Mouse (Mus musculus) macrophage (primary cell): ENCODE data around the gene Gltp. TPM values are rescaled to one million over a fixed set of nuclear protein-coding genes. Genes with fewer than 3 reads are reported as not detected.

ENCODE experiments used
- H3K27ac ChIP-seq: fragments of 350-480 bp; formaldehyde crosslinking; 2 replicates; pipeline ENCODE4 v1.9.0; 2021
- H3K36me3 ChIP-seq: fragments of 350-480 bp; formaldehyde crosslinking; 2 replicates; pipeline ENCODE4 v1.9.0; 2021; ENCODE audit errors: inconsistent target
- H3K4me3 ChIP-seq: fragments of 350-480 bp; formaldehyde crosslinking; 2 replicates; pipeline ENCODE4 v1.9.0; 2021; ENCODE audit errors: inconsistent target
- H3K79me2 ChIP-seq: fragments of 350-480 bp; formaldehyde crosslinking; 2 replicates; pipeline ENCODE4 v1.9.0; 2021; ENCODE audit errors: inconsistent target
- WGBS: methylation state at CpG from one replicate; pipeline ENCODE4 v1.1.7; 2026; ENCODE audit warnings: inconsistent platforms; ENCODE audit not compliant: missing documents; 5-methylcytosine and 5-hydroxymethylcytosine counted together
- polyA plus RNA-seq: library from polyadenylated mRNA; stranded (reverse); fragments of 250-400 nt; gene quantifications from 3 replicates; pipeline ENCODE4 v1.2.4, GENCODE M21; 2018; ENCODE audit warnings: inconsistent platforms
- total RNA-seq, 78 experiments: library from RNA; depleted of rRNA; stranded (reverse); fragments of 250-400 nt; gene quantifications; 1 replicate in 9 of 78; 2 replicates in 24 of 78; 3 replicates in 43 of 78; 4 replicates in 2 of 78; pipeline ENCODE4 v1.2.4; 2018; ENCODE audit warnings: inconsistent platforms in 56 of 78

The Gltp gene
- 10 to 100 TPM in 22 of 26 experiments, 1 to 10 TPM in 4; 6.8 to 33.1 (median 21.6) TPM for total RNA-seq (2018; cell fraction: chromatin; rRNA removed)
- 100 to 1,000 TPM; 176 to 408 (median 256) TPM for total RNA-seq (2018; cell fraction: cytosol; rRNA removed)
- 100 to 1,000 TPM in 1 of 26 experiments, 10 to 100 TPM in 25; 26.3 to 110 (median 56.0) TPM for total RNA-seq (2018; cell fraction: nucleus; rRNA removed)
- 289 to 530 TPM (median 368 TPM) in 3 replicates for polyA plus RNA-seq

DNA sequence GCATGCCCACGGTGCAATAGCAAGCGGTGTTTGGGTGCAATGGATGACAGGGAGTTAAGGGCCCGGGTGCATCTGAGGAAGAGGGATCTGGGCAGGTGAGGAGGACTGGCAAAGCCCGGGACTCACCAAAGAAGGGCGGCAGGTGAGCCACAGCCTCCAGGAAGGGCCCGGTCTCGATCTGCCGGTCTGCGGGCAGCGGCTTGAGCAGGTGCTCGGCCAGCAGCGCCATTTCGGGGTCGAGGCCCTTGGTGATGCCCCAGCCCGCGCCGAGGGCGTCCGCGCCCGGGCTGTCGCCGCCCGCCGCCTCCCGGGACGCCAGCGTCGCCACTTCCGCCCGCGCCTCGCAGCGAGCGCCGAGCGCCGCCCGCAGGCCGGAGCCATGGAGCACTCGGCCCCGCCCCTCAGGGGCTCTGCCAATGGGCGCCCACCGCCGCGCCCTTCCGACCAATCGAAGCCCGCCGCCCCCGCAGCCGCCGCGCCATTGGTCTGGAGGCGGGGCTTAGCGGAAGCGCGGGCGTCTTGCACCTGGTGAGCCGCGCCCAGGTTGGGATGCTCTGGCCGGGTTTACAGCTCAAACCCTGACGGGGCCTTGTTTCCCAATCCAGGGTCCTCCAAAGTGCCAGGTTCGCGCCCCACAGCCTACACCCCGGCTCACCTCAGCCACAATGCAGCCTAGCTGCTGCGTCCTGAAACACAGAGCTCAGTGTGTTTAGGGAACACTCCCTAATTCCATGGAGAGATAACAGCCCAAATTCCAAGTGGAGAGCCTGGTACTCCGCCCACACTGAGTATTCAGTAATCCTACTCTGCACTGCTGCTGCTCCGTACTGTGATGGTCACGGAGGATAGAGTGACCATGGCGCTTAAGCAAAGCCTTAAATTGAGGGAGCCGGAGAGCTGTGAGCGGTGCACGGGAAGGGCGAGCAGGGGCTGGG is at the start of gene Gltp:
Gene Gltp, minus strand, starts transcription at position 352 of the 935 bp plus-strand sequence.
- 7% methylated on average over 66 of the region's 75 CpGs for WGBS
- Histone ChIP-seq H3K79me2 (peaks cover 47% of the 10 kb centered on the region), H3K4me3 (peak within 1 kb of the TSS; percentile 73), H3K27ac (peak within 1 kb of the TSS; percentile 92), H3K36me3 (peaks cover 5% of the 10 kb centered on the region; the same call in 1 of the 2 replicates)

DNA sequence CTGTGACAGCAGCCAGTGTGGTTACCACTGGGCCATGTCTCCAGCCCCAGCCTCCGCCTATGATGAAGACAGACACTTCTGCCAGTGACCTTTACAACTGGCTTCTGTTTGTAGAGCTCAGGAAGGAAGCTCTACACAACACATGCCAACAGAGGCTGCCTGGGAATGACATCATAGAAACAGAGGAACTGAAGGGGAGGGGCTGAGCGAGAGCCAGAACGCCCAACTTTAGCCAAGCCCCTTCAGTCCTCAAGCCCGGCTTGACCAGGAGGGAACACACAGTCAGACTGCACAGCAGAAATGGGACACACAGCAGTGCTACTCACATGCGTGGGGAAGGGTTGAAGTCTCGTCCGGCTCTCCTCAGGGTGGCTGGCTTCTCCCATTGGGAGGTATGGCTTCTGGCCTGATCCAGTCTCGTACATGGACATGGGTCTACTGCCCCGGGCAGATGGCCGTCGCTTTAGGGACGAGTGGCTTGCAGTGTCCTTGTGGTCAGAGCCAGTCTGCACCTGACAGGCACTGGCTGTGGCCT is 48.0 kb upstream of the Gltp start:
- 0 out of 2 replicates have a peak, but pooled peaks cover 5% of the 10 kb centered on the region for H3K79me2 ChIP-seq
- no peak overlapping the region for H3K4me3 ChIP-seq
- H3K36me3 ChIP-seq = peaks cover 71% of the 10 kb centered on the region
- peak overlapping the region; percentile 24 for H3K27ac ChIP-seq
- 85% methylated on average over 12 of the region's 12 CpGs for WGBS

DNA sequence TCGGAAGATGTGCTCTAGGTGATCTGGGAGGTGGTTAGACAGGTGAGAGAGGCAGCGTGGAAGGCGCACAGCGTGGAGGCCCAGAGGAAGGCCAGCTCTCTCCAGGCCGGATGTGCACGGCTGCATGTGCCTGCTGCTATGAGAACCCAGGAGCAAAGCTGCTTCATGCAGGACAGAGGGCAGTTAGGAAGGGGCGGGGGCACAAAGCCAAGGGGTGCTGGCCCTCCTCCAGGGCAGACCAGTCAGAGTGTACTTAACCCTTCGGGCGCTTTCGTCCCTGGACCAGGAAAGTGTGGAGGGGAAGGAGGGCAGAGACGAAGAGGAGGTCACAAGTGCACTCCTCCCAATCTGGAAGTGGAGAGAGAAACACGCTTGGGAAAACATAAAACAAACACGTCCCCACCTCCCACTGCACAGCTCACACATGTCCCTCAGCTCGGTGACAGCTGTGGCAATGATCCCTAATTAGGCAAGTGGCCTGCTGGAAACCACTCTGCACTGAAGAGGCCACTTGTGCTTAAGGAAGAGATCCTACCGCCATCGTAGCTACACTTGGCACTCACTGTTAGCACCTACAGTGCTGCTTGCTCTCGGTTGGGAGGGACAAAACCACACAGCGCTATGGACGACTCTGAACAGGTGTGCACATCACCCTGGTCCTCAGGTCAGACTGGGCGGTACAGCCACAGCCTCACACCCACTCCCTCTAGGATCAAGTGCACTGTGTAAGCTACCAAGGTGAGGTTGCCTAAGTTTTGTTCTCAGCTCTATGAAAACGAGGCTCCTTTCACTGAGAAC is 46.5 kb upstream of the Gltp start:
- WGBS = 91% methylated on average over 21 of the region's 21 CpGs
- Histone ChIP-seq H3K36me3 (peaks cover 67% of the 10 kb centered on the region), H3K79me2 (0 out of 2 replicates have a peak, but pooled peaks cover 5% of the 10 kb centered on the region), H3K27ac (no peak overlapping the region), H3K4me3 (no peak overlapping the region)

DNA sequence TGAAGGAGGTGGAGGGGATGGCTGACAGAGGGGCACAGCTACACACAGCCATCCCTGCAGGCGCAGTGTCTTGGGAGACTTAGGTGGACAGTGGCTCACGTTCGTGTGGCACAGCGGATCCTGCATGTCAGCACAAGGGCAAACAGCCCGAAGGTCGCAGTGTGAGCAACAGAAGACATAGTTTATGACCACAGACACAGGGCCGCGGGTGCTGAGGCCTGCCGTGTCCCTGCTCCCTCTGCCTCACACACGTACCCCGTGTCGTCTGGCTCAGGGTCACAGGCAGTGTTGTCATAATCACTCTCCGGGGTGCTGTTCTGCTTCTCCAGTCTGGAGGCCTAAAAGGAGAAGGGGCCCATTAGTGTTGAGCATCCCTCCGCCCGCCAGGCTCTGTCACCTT is 42.8 kb upstream of the Gltp start:
- WGBS = 97% methylated on average over 10 of the region's 15 CpGs
- Histone ChIP-seq H3K79me2 (0 out of 2 replicates have a peak, but pooled peaks cover 5% of the 10 kb centered on the region), H3K27ac (no peak overlapping the region), H3K4me3 (no peak overlapping the region), H3K36me3 (peaks cover 86% of the 10 kb centered on the region)

DNA sequence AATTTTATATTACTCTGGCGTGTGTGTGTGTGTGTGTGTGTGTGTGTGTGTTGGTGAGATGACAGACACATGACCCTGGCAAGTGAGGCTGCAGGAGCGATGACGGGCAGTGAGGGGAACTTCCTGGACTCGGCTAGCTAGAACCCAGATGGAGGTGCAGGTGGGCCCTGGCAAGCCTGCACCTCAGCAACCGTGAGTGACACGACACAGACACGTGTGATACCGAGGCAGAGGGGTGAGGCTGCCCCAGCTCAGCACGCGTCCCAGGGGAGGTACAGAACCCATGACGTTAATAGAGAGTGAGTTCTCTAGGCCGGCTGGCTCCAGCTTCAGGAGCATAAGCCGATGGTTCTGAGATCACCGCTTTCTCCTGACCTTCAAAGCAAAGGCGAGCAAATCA is 41.2 kb upstream of the Gltp start:
- no peak overlapping the region for H3K4me3 ChIP-seq
- WGBS = 90% methylated on average over 15 of the region's 15 CpGs
- H3K27ac ChIP-seq = no peak overlapping the region
- peaks cover 81% of the 10 kb centered on the region for H3K36me3 ChIP-seq
- H3K79me2 ChIP-seq = no peaks in the 10 kb centered on the region

DNA sequence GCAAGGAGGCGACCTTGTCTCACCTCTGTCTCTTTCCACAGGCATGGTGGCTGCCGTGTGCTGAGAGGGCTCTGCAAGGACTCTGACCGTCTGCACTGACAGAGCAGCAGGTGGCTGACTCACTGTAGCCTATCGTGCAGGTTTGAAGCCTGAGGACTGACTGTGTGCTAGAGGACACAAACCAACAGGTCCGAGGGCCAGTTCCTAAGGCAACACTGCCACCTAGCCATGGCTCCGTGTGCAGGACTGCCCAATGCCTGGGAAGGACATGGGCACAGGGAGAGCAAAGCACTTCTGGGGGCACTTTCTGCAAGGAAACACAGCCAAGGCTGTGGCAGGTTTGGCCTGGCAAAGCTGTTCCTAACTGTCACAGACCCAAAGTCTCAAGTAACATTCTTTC is 40.7 kb upstream of the Gltp start:
- no peaks in the 10 kb centered on the region for H3K79me2 ChIP-seq
- 92% methylated on average over 5 of the region's 6 CpGs for WGBS
- no peak overlapping the region for H3K27ac ChIP-seq
- H3K4me3 ChIP-seq = no peak overlapping the region
- H3K36me3 ChIP-seq = peaks cover 76% of the 10 kb centered on the region

DNA sequence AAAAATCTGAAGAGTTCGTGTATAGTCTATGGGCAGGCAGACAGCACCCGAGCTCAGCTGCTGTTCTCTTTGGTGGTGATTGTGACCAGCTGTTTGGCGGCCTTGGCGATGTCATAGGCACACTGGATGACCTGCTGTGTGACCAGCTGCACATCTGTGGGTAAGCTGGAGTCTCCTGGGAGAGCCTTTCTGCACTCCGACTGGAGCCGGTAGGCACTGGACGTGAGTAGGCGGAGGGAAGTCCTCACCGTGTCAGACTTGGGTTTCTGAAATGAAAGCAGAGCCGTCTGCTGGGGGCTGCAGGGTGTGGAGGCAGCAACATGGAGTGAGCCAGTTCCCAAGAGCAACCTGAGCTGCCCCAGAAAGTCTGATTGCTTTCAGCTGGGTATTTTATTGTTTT is 39.3 kb upstream of the Gltp start:
- Histone ChIP-seq H3K4me3 (no peak overlapping the region), H3K27ac (no peak overlapping the region), H3K79me2 (no peaks in the 10 kb centered on the region), H3K36me3 (peaks cover 75% of the 10 kb centered on the region)
- 97% methylated on average over 10 of the region's 10 CpGs for WGBS

DNA sequence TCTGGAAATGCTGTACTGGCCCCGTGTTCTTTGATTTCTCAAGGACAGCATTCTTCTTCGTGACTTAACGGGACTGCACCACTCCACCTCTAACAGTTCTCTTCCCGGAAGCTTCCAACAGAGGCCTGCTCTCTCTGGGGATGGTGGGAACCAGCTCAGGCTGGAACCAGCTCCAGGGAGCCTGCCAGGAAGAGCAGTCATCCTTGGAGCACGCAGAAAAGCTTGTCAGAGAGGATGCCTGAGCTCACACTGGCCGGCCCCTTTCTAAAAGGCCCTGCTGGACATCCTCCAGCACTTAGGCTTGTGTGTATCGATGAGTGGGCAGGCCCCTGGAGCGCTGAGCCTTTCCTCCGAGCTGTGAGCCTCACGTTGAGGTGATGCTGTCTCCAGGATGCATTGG is 37.4 kb upstream of the Gltp start:
- H3K79me2 ChIP-seq = no peaks in the 10 kb centered on the region
- H3K36me3 ChIP-seq = peaks cover 59% of the 10 kb centered on the region
- no peak overlapping the region for H3K27ac ChIP-seq
- no peak overlapping the region for H3K4me3 ChIP-seq
- WGBS = 89% methylated on average over 10 of the region's 10 CpGs

DNA sequence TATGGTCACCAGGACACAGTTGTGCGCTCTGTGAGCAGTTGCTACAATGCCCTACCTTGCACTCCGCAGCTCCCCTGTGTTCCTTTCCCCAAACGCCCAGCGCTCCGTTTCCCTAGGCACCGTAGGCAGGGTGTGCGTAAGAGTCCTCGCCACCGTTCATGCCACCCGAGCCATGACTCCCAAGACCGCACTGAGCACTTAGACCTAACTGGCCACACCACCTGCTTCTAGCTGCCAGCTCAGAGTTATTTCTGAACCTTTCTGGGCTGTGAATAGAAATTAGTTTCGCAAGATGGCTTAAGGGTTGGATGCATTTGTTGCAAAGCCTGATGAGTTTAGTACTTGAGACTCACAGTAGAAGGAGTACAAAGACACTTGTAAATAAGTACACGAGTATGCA is 32.1 kb upstream of the Gltp start:
- peaks cover 46% of the 10 kb centered on the region for H3K36me3 ChIP-seq
- H3K4me3 ChIP-seq = no peak overlapping the region
- H3K27ac ChIP-seq = no peak overlapping the region
- H3K79me2 ChIP-seq = no peaks in the 10 kb centered on the region
- WGBS = 75% methylated on average over 13 of the region's 13 CpGs

DNA sequence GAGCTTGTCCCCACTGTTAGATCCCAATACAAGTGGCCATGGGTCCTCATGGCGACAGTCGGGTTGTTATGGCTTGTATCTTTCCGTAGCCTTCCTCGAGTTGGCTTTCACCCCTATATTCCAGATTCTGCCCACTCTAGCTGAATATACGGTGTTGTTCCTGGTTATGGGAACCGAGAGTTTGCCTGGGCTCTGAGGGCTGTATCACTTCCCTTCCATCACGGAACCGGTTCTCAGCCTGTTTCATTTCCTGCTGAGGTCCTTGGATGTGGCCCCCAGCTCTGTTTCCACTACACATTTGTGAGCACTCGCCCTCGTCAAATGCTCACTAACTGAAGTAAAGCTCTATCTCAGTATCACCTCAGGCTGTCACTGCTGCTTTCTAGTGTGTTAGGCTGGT is 31.2 kb upstream of the Gltp start:
- WGBS = 47% methylated on average over 10 of the region's 10 CpGs
- H3K4me3 ChIP-seq = no peak overlapping the region
- no peaks in the 10 kb centered on the region for H3K79me2 ChIP-seq
- peaks cover 50% of the 10 kb centered on the region for H3K36me3 ChIP-seq
- H3K27ac ChIP-seq = no peak overlapping the region

DNA sequence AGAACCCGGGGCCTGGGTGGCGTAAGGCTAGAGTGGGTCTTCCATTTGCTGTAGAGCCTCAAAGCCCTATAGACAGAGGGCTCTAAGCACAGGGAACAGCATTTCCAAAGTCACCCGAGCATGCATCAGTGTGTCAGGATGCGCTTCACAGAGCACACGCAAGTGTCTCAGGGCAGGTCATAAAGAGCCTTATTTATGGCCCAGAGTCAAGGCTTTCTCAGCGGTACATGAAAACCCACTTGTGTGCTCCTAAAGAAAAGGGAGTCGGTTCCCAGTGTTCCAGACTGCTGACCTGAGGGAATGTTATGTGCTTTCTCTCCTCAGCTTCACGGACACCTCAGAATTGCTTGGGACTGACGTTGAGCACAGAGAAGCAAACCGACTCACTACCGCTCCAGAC is 30.0 kb upstream of the Gltp start:
- Histone ChIP-seq H3K4me3 (no peak overlapping the region), H3K79me2 (no peaks in the 10 kb centered on the region), H3K36me3 (peaks cover 48% of the 10 kb centered on the region), H3K27ac (no peak overlapping the region)
- 96% methylated on average over 11 of the region's 11 CpGs for WGBS

DNA sequence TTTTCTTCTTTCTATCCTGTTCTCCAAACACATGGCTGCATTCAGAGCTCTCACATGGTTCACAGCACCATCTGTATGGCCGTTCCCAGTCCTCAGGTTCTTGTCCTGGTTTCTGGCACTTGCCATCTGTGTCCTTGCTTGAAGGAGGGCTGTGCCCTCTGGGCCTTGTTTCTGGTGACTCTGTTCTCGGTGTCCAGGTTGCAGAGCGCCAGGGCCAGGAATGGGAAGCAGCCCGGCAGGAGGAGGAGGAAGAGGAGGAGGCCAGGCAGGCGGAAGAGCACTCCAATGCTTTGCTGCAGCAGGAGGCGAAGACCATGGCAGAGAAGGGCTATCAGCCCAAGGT is 29.1 kb upstream of the Gltp start:
- Histone ChIP-seq H3K79me2 (no peaks in the 10 kb centered on the region), H3K36me3 (peaks cover 50% of the 10 kb centered on the region)
- WGBS = 92% methylated on average over 6 of the region's 6 CpGs

DNA sequence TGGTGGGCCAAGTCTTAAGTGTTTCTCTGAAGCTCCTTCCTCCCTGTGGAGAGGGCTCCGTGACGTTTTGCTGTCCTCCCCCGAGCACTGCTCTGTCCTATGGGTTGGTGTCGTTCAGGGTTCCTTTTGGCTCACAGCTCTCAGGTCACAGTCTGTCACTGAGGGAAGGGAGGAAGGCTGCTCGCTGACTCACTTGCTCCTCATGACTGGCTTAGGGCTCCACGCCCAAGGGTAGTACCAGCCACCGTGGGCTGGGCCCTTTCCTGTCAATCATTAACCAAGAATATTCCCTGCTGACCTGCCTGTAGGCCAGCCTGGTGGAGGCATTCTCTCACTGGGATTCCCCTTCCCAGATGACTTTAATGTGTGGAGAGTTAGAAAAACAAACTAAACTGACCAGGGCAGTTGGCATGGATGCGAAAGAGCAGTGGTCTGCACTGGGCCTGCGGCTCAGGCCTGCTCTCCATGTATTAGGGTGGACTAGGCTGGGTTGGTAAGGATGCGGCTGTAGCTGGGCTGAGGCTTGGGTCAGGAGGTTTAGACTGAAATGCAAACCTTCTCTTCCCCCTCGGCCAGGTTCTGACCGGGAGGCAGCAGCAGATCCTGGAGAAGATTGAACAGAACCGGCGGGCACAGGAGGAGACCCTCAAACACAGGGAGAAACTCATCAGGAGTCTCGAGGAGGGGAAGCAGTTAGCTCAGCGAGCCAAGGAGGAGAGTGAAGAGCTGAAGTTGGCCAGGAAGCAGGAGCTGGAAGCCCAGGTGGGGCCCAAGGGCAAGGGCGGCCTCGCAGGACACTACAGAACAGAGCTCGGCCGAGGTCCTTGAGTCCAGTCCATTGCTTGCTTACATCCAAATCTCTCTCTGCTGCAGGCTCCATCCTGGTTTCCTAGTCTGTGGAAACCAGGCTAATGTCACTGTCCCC is 28.5 kb upstream of the Gltp start:
- no peak overlapping the region for H3K4me3 ChIP-seq
- WGBS = 89% methylated on average over 19 of the region's 20 CpGs
- no peaks in the 10 kb centered on the region for H3K79me2 ChIP-seq
- H3K27ac ChIP-seq = no peak overlapping the region
- peaks cover 53% of the 10 kb centered on the region for H3K36me3 ChIP-seq

More for the DNA sequence above, 29.1 kb upstream of the Gltp start:
- Histone ChIP-seq H3K27ac (no peak overlapping the region), H3K4me3 (no peak overlapping the region)
